Mouse (Mus musculus) retina, postnatal 7 days (tissue): Measurements from ENCODE around the gene Mta2.
A peak's percentile ranks its signal among the peaks of the same experiment; 100 is the strongest.

Experiments
- DNase-seq: peaks from one replicate; pipeline ENCODE4 v3.0.0-alpha.2; 2012; ENCODE audit warnings: low read depth, low spot score

Gene Mta2

GRCm38 (mm10) chr19:8929224-8930088 is 12.2 kb upstream of the Mta2 start, which contains the start of the genes Rom1 and Eml3:
Gene Rom1, minus strand, starts transcription at chr19:8929356.
Gene Eml3, plus strand, starts transcription at chr19:8929552.
- peak; percentile 96 for DNase-seq

GRCm38 (mm10) chr19:8930117-8930516 is 11.6 kb upstream of the Mta2 start:
- no peak for DNase-seq

GRCm38 (mm10) chr19:8930771-8931170 is 10.9 kb upstream of the Mta2 start:
- no peak for DNase-seq

DNA sequence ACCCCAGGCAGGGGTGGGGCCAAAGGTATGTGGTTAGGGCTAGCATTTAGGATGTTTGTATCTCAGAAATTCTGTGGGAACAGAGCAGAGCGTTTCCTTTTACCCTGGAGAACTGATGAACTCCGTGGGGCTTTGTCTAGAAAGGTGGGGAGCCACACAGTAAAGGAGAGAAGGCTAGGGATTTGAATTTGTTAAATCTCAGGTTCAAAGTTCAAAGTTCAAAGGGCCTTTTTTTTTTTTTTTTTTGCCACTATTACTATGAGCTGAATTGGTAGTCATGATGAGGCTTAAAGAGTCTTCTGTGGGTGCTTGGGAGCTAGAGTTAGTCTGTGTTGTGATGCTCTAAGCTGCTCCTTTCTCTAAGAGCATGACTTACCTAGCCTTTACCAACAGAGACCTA is 4.9 kb upstream of the Mta2 start:
- no peak for DNase-seq

GRCm38 (mm10) chr19:8940526-8941133 is 1.0 kb upstream of the Mta2 start:
- no peak for DNase-seq

- no peak for DNase-seq
Measured at GRCm38 (mm10) chr19:8941136-8941514, 550 bp upstream of the Mta2 start.

DNA sequence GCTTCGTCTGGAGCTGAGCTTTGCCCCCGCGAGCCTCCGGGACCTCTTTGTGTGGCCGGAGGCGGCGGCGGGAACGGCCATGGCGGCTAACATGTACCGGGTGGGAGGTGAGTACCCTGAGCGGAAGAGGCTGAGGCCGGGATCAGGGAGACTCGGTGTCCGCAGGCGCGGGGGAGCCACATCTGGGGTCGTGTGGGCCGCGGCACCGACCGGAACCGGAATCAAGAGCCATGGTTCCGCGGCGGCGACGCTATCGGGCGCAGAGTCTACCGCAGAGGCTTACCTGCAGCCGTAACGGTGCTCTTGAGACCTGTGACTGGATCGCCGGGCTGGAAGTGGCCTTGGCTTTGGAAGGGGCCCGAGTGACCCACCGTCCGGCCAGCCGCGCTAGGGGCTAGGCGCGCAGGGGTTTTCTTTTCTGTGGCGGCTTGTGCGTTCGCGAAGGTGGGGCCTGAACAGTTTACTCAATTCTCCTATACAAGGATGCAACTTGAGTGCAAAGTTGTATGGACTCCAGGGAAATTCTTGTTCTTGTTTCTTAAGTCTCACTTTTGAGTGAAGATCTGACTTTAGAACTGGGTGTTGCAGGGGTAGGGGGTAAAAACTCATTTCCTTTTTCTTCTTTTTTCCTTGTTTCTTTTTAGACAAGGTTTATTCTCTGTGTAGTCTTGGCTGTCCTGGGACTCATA is 745 bp downstream of the Mta2 start:
- no peak for DNase-seq

GRCm38 (mm10) chr19:8943047-8943446 is 1.4 kb downstream of the Mta2 start:
- DNase-seq: no peak

DNA sequence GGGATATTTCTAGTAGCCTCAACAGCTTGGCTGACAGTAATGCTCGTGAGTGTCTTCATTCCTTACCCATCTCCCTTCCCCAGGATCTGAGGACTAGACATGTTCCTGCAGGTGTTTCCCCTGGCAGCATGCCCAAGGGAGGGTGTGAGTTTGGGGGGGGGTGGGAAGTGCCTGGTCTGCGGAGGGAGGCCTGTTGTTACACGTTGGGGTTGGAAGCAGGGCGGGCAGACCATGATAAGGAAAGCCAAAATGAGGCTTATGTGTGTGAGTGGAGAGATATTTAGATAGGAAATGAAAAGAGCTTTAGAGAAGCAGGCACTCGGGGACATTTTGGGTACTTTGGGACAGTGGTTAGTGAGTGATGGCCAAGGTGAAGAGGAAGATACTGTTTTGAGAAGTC is 2.4 kb downstream of the Mta2 start:
- DNase-seq: no peak

GRCm38 (mm10) chr19:8944750-8945149 is 3.1 kb downstream of the Mta2 start:
- no peak for DNase-seq

GRCm38 (mm10) chr19:8945251-8945650 is 3.6 kb downstream of the Mta2 start:
- DNase-seq: no peak

DNA sequence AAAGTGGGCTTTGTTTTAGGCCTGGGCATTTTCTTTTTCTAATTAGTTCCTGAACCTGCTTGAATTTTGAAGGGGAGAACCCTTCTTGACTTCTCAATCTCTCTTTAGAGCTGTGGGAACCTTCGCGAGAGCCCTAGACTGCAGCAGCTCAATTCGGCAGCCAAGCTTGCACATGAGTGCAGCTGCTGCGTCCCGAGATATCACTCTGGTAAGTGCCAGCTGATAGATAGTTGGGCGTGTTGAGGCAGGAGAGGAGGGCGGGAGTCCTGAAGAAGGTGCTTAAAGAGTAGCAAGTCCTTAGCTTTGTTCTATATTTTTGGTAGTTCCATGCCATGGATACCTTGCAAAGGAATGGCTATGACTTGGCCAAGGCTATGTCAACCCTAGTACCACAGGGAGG is 5.3 kb downstream of the Mta2 start:
- no peak for DNase-seq

DNA sequence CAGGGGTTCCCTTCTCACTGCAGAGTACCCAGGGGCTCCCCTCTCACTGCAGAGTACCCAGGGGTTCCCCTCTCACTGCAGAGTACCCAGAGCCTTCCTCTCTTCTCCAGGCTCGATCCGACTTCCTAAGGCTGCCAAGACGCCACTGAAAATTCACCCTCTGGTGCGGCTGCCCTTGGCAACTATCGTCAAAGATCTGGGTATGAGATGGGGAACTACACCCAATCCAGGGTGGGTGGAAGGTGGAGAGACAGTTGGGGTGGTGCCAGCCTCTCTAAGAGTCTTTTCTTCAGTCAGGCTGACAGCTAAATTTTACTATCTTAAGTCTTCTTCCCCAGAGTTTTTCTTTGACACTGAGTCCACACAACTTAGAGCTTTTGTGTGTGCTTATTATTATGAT is 8.5 kb downstream of the Mta2 start:
- no peak for DNase-seq

GRCm38 (mm10) chr19:8952241-8952640 is 10.6 kb downstream of the Mta2 start:
- DNase-seq: no peak

- DNase-seq: peak; percentile 87
Measured at GRCm38 (mm10) chr19:8953135-8954039, 11.7 kb downstream of the Mta2 start, which contains the start of gene Tut1. Gene Tut1, plus strand, starts transcription at chr19:8953847.

DNA sequence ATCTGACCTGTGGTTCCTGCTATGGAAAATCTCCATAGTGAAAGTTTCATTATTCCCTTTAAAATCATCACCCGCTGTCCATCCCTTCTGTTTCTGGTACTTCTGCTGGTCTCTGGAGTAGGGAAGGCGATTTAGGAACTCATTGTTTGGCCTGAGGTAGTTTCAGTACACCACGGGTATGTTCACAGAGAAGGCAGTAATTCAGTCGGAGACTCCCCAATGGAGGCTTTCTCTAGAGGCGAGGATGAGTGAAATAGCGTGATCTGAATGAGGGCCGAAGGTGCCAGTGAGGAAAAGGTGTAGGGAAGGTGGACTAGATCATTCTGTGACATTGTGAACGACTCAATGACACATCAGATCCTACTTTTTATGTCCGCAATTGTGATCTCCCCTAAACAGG is 12.5 kb downstream of the Mta2 start:
- no peak for DNase-seq

DNA sequence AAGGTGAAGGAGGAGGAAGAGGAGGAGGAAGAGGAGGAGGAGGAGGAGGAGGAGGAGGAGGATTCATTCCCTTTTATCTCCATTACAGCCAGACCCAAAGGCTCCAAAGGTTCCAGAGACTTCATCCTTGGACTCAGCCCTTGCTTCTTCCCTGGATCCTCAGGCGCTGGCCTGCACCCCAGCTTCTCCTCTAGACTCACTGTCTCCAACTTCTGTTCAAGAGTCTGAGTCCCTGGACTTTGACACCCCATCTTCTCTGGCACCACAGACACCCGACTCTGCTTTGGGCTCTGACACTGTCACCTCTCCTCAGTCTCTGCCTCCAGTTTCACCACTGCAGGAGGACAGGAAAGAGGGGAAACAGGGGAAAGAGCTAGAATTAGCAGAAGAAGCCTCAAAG is 20.6 kb downstream of the Mta2 start:
- no peak for DNase-seq

DNA sequence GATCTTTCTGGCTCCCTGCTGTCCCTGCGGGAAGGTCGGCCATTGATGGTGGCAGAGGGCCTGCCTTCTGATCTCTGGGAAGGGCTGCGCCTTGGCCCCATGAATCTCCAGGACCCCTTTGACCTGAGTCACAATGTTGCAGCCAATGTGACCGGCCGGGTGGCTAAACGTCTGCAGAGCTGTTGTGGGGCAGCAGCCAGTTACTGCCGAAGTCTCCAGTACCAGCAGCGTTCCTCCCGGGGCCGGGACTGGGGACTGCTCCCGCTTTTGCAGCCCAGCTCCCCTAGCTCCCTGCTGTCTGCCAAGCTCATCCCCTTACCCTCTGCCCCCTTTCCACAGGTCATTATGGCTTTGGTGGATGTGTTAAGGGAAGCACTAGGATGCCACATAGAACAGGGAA is 23.4 kb downstream of the Mta2 start:
- no peak for DNase-seq

GRCm38 (mm10) chr19:8965771-8966170 is 24.1 kb downstream of the Mta2 start:
- no peak for DNase-seq

- no peak for DNase-seq
Measured at GRCm38 (mm10) chr19:8966198-8966589, 24.5 kb downstream of the Mta2 start.

DNA sequence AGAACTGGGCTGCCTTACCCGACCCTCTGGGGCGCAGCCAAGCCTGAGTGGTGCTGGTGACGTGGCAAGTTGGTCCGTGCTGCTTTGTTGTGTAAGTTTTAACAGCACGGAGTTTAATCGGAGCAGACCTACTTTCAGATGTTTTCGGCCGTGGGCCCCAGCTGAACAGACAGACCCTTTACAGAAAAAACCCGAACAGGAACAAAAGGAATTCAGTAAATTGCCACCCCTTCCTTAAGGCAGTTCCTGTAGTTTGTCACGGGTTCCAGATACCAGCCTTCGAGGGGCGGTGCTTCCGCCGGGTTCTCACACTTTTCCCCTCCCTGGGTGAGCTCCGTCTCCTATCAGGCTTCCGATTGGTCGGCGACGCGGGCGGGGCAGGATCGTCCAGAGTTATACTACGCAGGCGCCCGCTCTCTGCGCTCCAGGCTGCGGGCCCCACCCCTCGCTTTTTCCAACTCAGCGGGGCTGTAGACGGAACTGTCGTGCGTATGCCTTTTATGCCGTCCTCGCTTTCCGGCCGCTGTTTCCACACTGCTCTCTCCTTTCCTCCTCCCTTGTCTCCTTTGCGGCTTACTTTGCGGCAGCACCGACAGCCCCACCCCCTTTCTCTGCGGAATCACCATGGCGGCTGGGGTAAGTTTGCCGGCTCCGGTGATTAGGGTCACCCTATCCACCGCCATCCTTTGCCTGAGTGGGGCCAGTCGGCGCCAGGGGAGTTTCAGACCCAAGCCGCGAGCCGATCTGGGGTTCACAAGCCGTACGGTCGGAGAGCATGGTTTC is 25.1 kb downstream of the Mta2 start, which contains the start of gene Eef1g:
Gene Eef1g, plus strand, starts transcription at position 452 of the 783 bp plus-strand sequence.
- peak; percentile 96 for DNase-seq
